Mouse (Mus musculus) naive thymus-derived CD4-positive, alpha-beta T cell, adult 2 months (primary cell): ENCODE measurements around the gene Gm6871.
"Not testable (repeated sequence)": the region's sequence is repeated elsewhere in the genome, so short reads cannot be mapped to it uniquely, and the experiment has no call there.

Experiments
- DNase-seq: peaks from one replicate; pipeline ENCODE4 v3.0.0-alpha.2; 2011; ENCODE audit warnings: low read depth

Gm6871 gene

DNA sequence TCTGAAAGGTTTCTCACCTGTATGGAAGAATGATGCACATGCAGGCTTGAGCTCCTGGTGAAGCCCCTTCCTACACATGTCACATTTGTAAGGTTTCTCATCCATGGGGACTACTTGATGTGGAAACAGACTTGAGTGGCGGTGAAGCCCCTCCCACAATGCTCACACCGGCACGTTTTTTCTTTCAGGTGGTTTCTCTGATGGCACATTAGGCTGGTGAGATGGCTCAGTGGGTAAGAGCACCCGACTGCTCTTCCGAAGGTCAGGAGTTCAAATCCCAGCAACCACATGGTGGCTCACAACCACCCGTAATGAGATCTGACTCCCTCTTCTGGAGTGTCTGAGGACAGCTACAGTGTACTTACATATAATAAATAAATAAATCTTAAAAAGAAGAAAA is at the start of gene Gm6871:
Gene Gm6871 (minus strand): TSS at position 101 of the 400 bp plus-strand sequence.
- not testable (repeated sequence) for DNase-seq

GRCm38 (mm10) chr7:41616241-41616640 is 42.8 kb upstream of the Gm6871 start:
- not testable (repeated sequence) for DNase-seq

DNA sequence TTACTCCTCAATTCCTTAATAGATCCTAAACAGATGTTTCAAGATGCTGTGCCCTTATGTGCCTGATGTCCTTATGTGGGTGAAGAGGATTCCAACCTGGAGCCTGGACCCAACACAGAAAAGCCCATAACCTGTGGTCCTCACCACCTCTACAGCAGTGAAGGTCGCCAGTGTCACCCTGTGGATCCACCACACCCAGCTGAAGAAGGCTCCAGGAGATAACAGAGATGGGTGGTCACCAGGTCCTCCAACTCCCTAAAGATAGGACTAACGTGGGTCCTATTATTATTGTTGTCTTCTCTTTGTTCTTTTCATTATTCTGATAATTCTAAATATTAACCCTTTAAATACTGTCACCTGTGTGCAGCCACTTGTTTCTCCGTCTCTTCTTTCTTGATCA is 38.2 kb upstream of the Gm6871 start:
- DNase-seq: no peak

DNA sequence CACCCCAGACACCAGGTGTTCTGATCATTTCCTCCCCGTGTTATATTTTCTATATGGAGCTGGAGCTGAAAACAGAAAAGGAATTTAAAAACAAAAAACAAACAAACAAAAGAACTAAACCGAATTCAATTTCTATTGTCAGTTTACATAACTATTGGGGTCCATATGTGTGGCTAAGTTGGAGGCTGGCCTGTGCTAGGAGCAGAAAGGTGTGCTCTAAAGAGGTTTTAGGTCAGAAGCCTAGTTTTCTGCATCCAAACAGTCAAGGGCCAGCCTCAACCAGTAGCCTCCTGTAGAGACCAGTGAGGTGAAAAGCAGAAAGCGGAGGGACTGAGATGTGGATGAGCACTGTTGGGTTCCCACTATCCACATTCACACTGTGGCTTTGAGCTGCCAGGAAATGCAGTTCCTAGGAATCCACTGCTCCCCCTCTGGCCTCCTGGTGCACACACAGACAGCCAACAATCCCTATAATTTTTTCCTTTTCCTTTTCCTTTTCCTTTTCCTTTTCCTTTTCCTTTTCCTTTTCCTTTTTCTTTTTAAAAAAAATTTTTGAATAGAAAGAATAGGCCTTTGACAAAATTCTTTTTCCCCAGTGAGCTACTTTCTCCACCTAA is 26.6 kb upstream of the Gm6871 start:
- no peak for DNase-seq

GRCm38 (mm10) chr7:41599034-41599813 is 25.8 kb upstream of the Gm6871 start, which contains the start of gene 2610021A01Rik:
Gene 2610021A01Rik (plus strand): TSS chr7:41599230.
- peak; percentile 92 for DNase-seq

GRCm38 (mm10) chr7:41598615-41599014 is 25.2 kb upstream of the Gm6871 start:
- DNase-seq: no peak

DNA sequence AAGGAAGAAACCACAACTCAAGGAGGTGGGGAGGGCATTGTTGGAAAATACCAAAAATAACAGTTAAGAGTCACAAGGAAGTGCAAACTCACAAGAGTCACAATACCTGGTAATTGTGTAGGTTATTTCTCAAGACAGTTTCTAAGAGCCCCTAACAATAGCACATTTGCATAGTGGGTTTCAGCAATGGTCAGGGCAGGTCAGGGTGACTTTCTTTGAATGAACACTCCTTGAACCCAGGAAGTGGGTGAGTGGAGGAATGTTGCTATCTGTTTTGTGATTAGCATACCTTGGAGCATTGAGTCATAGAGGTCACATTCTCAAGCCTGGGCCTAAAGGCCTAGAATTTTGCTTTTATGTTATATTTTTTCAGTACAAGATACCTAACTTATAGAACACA is 14.4 kb upstream of the Gm6871 start:
- not testable (repeated sequence) for DNase-seq

DNA sequence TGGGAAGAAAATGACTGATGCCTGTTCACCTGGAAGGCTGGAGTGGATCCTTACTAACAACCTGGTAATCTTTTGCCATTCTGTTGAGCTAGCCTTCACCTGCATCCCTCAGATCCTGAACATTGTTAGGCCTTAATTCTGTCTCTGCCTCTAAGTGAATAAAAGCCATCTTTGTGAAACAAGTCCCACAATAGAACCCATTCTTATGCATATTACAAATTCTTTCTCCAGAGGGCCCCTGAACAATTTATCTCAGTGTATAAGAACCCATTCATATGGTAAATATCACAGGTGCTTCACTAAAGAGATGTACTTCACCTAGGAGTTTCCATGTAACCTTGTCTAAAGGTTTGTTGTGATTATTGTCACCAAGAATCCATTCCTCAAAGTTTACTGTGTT is 8.6 kb upstream of the Gm6871 start:
- no peak for DNase-seq

- no peak for DNase-seq
These were observed 4.5 kb upstream of the Gm6871 start for GRCm38 (mm10) chr7:41577956-41578355.

DNA sequence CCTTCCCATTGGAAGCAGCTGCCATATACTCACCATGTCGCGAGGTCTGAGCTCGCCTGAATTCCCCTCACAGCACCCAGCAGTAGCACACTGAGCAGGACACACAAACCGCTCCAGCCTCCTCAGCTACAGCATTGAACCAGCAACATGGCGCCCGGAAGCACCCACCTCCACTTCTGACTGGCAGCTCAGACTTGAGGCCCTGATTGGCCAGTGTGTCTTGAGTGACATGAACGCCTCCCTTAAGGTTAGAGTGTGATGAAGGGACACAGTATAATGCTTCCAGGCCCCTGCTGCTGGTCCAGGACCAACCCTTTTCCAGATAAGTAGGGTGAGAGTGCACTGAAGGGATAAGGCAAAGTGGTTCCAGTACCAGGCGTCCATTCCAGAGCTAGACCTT is 12.8 kb downstream of the Gm6871 start:
- no peak for DNase-seq

DNA sequence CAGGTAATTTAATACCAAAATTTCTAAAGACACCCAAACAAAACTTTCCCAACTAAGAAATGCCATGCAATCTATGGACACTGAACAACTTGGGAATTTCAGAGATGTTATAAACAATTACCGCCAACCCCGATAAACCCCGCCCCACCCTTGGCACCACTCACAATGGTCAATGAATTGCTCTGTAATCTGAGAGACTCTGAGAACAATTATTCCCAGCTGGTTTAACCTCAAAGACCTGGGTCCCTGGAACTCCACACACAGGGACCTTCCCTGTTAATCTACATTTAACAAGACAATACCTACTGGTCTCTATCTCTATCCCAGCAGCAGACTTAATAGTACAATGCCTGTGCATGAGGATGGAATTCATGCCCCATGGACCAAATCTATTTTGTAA is 60.8 kb downstream of the Gm6871 start:
- no peak for DNase-seq

GRCm38 (mm10) chr7:41512207-41512606 is 61.3 kb downstream of the Gm6871 start:
- DNase-seq: no peak

DNA sequence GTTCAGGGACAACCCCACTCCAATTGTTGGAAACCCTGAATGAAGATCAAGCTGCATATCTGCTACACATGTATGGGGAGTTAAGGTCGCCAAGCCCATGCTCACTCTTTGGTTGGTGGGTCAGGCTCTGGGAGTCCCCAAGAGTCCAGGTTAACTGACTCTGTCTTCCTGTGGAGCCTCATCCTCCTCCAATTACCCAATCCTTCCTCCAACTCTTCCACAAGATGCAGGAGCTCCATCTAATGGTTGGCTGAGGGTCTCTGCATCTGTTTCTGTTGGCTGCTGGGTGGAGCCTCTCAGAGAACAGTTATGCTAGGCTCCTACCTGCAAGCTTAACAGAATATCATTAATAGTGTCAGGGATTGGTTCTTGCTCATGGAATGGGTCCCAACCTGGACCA is 71.1 kb downstream of the Gm6871 start:
- no peak for DNase-seq

DNA sequence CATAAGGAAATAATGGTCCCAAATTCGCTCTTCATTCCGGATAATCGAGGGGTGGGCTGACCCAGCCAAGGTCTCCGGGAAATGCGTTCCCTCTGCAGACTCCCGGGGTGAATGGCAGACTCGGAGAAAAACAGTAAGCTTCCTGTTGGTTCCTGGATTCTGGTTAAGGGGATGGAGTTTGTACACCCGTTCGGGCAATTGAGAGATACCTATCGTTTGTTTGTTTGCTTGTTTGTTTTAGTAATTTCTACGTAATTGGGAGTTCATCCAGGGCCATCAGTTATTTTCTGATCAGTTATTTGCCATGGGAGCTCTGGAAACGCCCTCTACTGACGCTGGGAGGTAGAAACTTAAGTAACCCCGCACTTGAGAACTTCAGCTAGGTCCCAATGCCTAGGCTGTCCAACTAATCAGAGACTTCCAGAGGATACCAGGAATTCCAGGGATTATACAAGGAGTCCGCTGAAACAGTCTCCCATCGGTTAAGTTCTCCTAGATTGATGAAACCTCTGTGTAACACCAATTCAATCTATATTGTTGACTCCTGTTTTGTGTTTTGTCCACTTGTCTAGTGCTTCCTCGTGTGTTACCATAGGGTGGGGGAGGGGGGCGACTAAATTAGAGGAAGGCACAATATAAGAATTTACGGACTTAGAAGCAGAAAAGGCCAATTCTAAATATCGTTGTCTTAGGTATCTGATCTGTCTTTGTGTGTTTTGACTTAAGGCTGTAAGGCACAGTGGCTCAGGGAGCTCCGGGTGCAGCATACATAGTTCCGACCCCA is 73.1 kb downstream of the Gm6871 start:
- peak; percentile 74 for DNase-seq

- DNase-seq: peak; percentile 91
These were observed 73.9 kb downstream of the Gm6871 start, which contains the start of the genes Gm20449 and AW146154 for GRCm38 (mm10) chr7:41499389-41500049. Gene Gm20449 (minus strand): TSS chr7:41499417. Gene AW146154 (minus strand): TSS chr7:41499890.

DNA sequence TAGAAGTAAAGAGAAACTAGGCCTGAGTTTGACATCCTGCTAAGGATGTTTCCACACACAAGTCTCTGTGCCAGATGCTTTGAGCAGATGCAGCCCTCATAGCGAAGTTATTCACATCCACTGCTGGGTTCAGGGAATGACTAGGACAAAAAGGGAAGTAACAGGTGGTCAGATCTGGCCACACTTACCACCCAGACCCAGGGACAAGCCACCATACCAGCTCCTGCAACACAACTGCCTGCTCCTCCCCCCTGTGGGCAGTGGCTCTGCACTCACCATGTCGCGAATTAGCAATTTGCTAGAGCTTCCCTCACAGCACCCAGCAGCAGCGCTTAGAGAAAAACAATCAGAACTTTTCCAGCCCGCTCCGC is 74.5 kb downstream of the Gm6871 start:
- not testable (repeated sequence) for DNase-seq

- not testable (repeated sequence) for DNase-seq
These were observed 75.0 kb downstream of the Gm6871 start for GRCm38 (mm10) chr7:41498464-41498863.

- no peak for DNase-seq
These were observed 75.6 kb downstream of the Gm6871 start for GRCm38 (mm10) chr7:41497871-41498270.
